Mouse (Mus musculus) liver, postnatal 0 days (tissue): ENCODE results near the gene Tmem94.

Experiments used
- CTCF ChIP-seq: sonication (generic); IDR thresholded peaks from 2 replicates; pipeline ENCODE4 v1.5.1; 2016; ENCODE audit warnings: antibody characterized with exemption, low read depth
- EP300 ChIP-seq: IDR thresholded peaks from 2 replicates; pipeline ENCODE4 v1.6.1; 2016; ENCODE audit warnings: antibody characterized with exemption, low read depth, mild to moderate bottlenecking

- TF ChIP-seq EP300 (no peak), CTCF (no peak)
These were observed 19.1 kb upstream of the Tmem94 start for GRCm38 (mm10) chr11:115746109-115746508.
